Mouse (Mus musculus): ENCODE results near the gene Hipk3.

GRCm38 (mm10) chr2:104466908-104467616, 27.2 kb downstream of the Hipk3 start:
- no peak for TF ChIP-seq GATA1 (IDR thresholded peaks at IDR 0.05; ENCODE audit: low read length)
- TF ChIP-seq TAL1 (IDR thresholded peaks at IDR 0.05; ENCODE audit: low read length): no peak

Measured in erythroblast, embryonic 14.5 days (primary cell).